Mouse (Mus musculus): Measurements from ENCODE around the gene Enkur.
"Not testable (repeated sequence)": the region's sequence is repeated elsewhere in the genome, so short reads cannot be mapped to it uniquely, and the experiment has no call there.

- not testable (repeated sequence) for TF ChIP-seq CTCF, EP300 (IDR thresholded peaks at IDR 0.05; ENCODE audit: low read depth)
These were observed 38.9 kb upstream of the Enkur start for GRCm38 (mm10) chr2:21244104-21244503.
